Mouse (Mus musculus) midbrain, embryonic 15.5 days (tissue): ENCODE results near the gene Gpr137b. TPM values are rescaled to one million over a fixed set of nuclear protein-coding genes. Genes with fewer than 3 reads are reported as not detected.
"Not testable (repeated sequence)": the region's sequence is repeated elsewhere in the genome, so short reads cannot be mapped to it uniquely, and the experiment has no call there.

ENCODE experiments used
- ATAC-seq: fragments of 200-750 bp; cut with Nextera tagmentation; replicated peaks from 2 replicates; pipeline ENCODE4 v1.8.0; 2017; ENCODE audit warnings: moderate TSS enrichment
- H3K27ac ChIP-seq: fragments of 300-500 bp; sonication (generic); 2 replicates; pipeline ENCODE4 v1.5.1; 2015; ENCODE audit warnings: mild to moderate bottlenecking, inconsistent platforms
- H3K27me3 ChIP-seq: fragments of 300-500 bp; sonication (generic); replicated peaks from 2 replicates; pipeline ENCODE4 v1.6.1; 2015; ENCODE audit warnings: inconsistent platforms
- H3K36me3 ChIP-seq: fragments of 300-500 bp; sonication (generic); replicated peaks from 2 replicates; pipeline ENCODE4 v1.6.1; 2015; ENCODE audit warnings: inconsistent platforms
- H3K4me1 ChIP-seq: fragments of 300-500 bp; sonication (generic); 2 replicates; pipeline ENCODE4 v1.6.1; 2015; ENCODE audit warnings: inconsistent platforms
- H3K4me2 ChIP-seq: fragments of 300-500 bp; sonication (generic); 2 replicates; pipeline ENCODE4 v1.6.1; 2015; ENCODE audit warnings: inconsistent platforms, mild to moderate bottlenecking, moderate library complexity
- H3K4me3 ChIP-seq: fragments of 300-500 bp; sonication (generic); 2 replicates; pipeline ENCODE4 v1.5.1; 2015; ENCODE audit warnings: mild to moderate bottlenecking, inconsistent platforms
- H3K9ac ChIP-seq: fragments of 300-500 bp; sonication (generic); 2 replicates; pipeline ENCODE4 v1.6.1; 2015; ENCODE audit warnings: mild to moderate bottlenecking, inconsistent platforms
- H3K9me3 ChIP-seq: fragments of 300-500 bp; sonication (generic); 2 replicates; pipeline ENCODE4 v1.6.1; 2016; ENCODE audit warnings: inconsistent platforms
- WGBS: fragments of 180-500 bp; shearing (Covaris S2); methylation state at CpG from one replicate; pipeline ENCODE4 v1.1.7; 2015; ENCODE audit warnings: mixed read lengths; 5-methylcytosine and 5-hydroxymethylcytosine counted together
- polyA plus RNA-seq: library from polyadenylated mRNA; unstranded; fragments of >200 nt; fragmentation: Nextera tagmentation; extraction: Ambion mirVana; gene quantifications from 2 replicates; pipeline ENCODE4 v1.2.1, GENCODE M21; 2015

The Gpr137b gene
- polyA plus RNA-seq, 1 experiment from 2014 or later = 29.9 TPM

- H3K4me1 ChIP-seq, H3K36me3 ChIP-seq, H3K9ac ChIP-seq, H3K4me3 ChIP-seq, H3K4me2 ChIP-seq, ATAC-seq, H3K9me3 ChIP-seq, H3K27ac ChIP-seq, H3K27me3 ChIP-seq: not testable (repeated sequence)
- WGBS = 94% methylated on average over 7 of the region's 7 CpGs
These were observed 35.2 kb downstream of the Gpr137b start for GRCm38 (mm10) chr13:13358602-13359001.

- not testable (repeated sequence) for H3K27me3 ChIP-seq, H3K4me1 ChIP-seq, ATAC-seq, H3K36me3 ChIP-seq, H3K27ac ChIP-seq, H3K9ac ChIP-seq, H3K4me2 ChIP-seq, H3K9me3 ChIP-seq, H3K4me3 ChIP-seq
- 89% methylated on average over 8 of the region's 8 CpGs for WGBS
These were observed 35.7 kb downstream of the Gpr137b start for GRCm38 (mm10) chr13:13358097-13358496.

GRCm38 (mm10) chr13:13352113-13352512 is 41.7 kb downstream of the Gpr137b start:
- 88% methylated on average over 4 of the region's 4 CpGs for WGBS
- H3K27ac ChIP-seq, ATAC-seq, H3K27me3 ChIP-seq, H3K4me2 ChIP-seq, H3K9ac ChIP-seq, H3K4me1 ChIP-seq, H3K4me3 ChIP-seq, H3K9me3 ChIP-seq, H3K36me3 ChIP-seq: not testable (repeated sequence)

- H3K4me2 ChIP-seq, H3K9ac ChIP-seq, H3K27me3 ChIP-seq, H3K4me3 ChIP-seq, ATAC-seq, H3K27ac ChIP-seq, H3K36me3 ChIP-seq, H3K9me3 ChIP-seq, H3K4me1 ChIP-seq: not testable (repeated sequence)
- WGBS = 87% methylated on average over 7 of the region's 7 CpGs
These were observed 43.1 kb downstream of the Gpr137b start for GRCm38 (mm10) chr13:13350681-13351080.

- no peak overlapping the region for H3K9ac ChIP-seq
- no peak overlapping the region for H3K27ac ChIP-seq
- no peaks in the 10 kb centered on the region for H3K36me3 ChIP-seq
- 70% methylated on average over 4 of the region's 4 CpGs for WGBS
- H3K4me2 ChIP-seq = no peak overlapping the region
- ATAC-seq = no peak
- H3K4me3 ChIP-seq = no peak overlapping the region
- no peaks in the 10 kb centered on the region for H3K4me1 ChIP-seq
- no peaks in the 10 kb centered on the region for H3K27me3 ChIP-seq
- no peaks in the 10 kb centered on the region for H3K9me3 ChIP-seq
These were observed 44.5 kb downstream of the Gpr137b start for GRCm38 (mm10) chr13:13349288-13349687.

- not testable (repeated sequence) for H3K27ac ChIP-seq, H3K4me1 ChIP-seq, H3K27me3 ChIP-seq, H3K9ac ChIP-seq, H3K4me3 ChIP-seq, H3K4me2 ChIP-seq, ATAC-seq, H3K9me3 ChIP-seq, H3K36me3 ChIP-seq
- WGBS = 53% methylated on average over 12 of the region's 12 CpGs
These were observed 46.0 kb downstream of the Gpr137b start for GRCm38 (mm10) chr13:13347634-13348412.

GRCm38 (mm10) chr13:13337361-13337760 is 56.5 kb downstream of the Gpr137b start:
- not testable (repeated sequence) for H3K27ac ChIP-seq, H3K4me1 ChIP-seq, ATAC-seq, H3K4me2 ChIP-seq, H3K36me3 ChIP-seq, H3K27me3 ChIP-seq, H3K4me3 ChIP-seq, H3K9ac ChIP-seq, H3K9me3 ChIP-seq
- WGBS = 92% methylated on average over 8 of the region's 8 CpGs

GRCm38 (mm10) chr13:13328876-13329275 is 64.9 kb downstream of the Gpr137b start:
- no peaks in the 10 kb centered on the region for H3K4me1 ChIP-seq
- no peaks in the 10 kb centered on the region for H3K36me3 ChIP-seq
- H3K27ac ChIP-seq = no peak overlapping the region
- H3K9me3 ChIP-seq = no peaks in the 10 kb centered on the region
- WGBS = 4% methylated on average over 2 of the region's 2 CpGs
- no peak overlapping the region for H3K4me2 ChIP-seq
- no peak for ATAC-seq
- H3K4me3 ChIP-seq = no peak overlapping the region
- H3K9ac ChIP-seq = no peak overlapping the region
- H3K27me3 ChIP-seq = no peaks in the 10 kb centered on the region

Other genes starting within 250 kb of the Gpr137b start
- gene Prl2c5, start 211.3 kb downstream of the Gpr137b start, polyA plus RNA-seq = not detected in 2 replicates
- 38.6 and 42.2 TPM in 2 replicates for gene Nid1, start 43.5 kb upstream of the Gpr137b start, polyA plus RNA-seq
- gene Lyst, start 196.4 kb upstream of the Gpr137b start, polyA plus RNA-seq = 5.1 and 5.6 TPM in 2 replicates